Mouse (Mus musculus) inflammation-experienced regulatory T-cells, adult 16 weeks (primary cell): Measurements from ENCODE around the gene Olfr1537. TPM values are rescaled to one million over a fixed set of nuclear protein-coding genes. Genes with fewer than 3 reads are reported as not detected.

Experiments used
- polyA plus RNA-seq: library from polyadenylated mRNA; unstranded; fragments of 100-300 nt; shearing (Covaris generic); gene quantifications from one replicate; pipeline ENCODE4 v1.2.1, GENCODE M21; 2017

The Olfr1537 gene
- not detected for polyA plus RNA-seq

GRCm38 (mm10) chr9:39249894-39250293 is at the start of gene Olfr1537:
Gene Olfr1537, minus strand, starts transcription at chr9:39249994.

DNA sequence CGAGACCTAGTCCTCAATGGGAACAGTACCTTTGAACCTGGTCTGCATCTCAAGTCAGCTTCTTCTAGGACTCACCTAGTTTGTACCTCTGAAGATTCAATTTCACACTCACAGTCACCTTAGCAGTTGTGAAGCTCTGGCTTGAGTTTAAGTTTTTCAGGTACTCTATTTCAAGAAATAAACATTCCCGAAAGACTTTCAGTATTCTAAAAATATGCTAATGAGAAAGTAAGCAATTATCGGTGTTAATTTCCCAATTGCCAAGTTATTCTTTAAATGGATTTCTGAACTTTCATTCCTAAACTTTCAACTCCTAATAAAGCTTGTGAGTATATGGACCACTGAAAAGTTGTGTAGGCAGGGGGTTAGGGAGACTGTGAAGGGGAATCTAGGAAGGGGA is 26.9 kb upstream of the Olfr1537 start, which contains the start of gene Olfr945:
Olfr945 (minus strand) TSS at position 101 of the 400 bp plus-strand sequence.

DNA sequence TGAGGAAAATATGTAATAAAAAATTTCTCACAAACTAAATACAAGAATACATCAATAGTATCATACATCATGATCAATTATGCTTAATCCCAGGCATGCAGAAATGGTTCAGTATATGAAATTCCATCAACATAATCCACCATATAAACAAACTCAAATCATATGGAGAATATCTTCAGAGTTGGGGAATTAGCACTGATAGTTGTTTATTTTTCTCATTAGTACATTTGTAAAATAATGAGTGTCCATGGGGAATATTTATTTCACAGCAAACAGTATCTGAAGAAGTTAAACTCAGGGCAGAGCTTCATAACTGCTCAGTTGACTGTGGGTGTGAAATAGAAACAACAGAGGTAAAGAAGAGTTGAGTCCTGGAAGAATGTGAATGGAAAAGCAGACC is 48.2 kb downstream of the Olfr1537 start, which contains the start of gene Olfr944:
Olfr944 (plus strand) TSS at position 301 of the 400 bp plus-strand sequence.

Other genes with a start within 250 kb of the Olfr1537 start
- gene Olfr146, start 226.6 kb downstream of the Olfr1537 start, polyA plus RNA-seq, result not detected
- gene Olfr937, start 185.0 kb downstream of the Olfr1537 start, polyA plus RNA-seq, result not detected
- not detected for gene Olfr938, start 171.1 kb downstream of the Olfr1537 start, polyA plus RNA-seq
- not detected for gene Olfr27, start 121.9 kb downstream of the Olfr1537 start, polyA plus RNA-seq
- 0.04 TPM for gene Olfr943, start 83.7 kb downstream of the Olfr1537 start, polyA plus RNA-seq
- not detected for gene Olfr944, start 48.1 kb downstream of the Olfr1537 start, polyA plus RNA-seq
- not detected for gene Olfr945, start 26.8 kb upstream of the Olfr1537 start, polyA plus RNA-seq
- not detected for gene Olfr948, start 76.1 kb upstream of the Olfr1537 start, polyA plus RNA-seq
- gene Olfr951, start 137.4 kb upstream of the Olfr1537 start, polyA plus RNA-seq, result not detected
- gene Olfr952, start 177.2 kb upstream of the Olfr1537 start, polyA plus RNA-seq, result not detected
- gene Olfr954, start 206.7 kb upstream of the Olfr1537 start, polyA plus RNA-seq, result not detected
- gene Olfr955, start 221.9 kb upstream of the Olfr1537 start, polyA plus RNA-seq, result not detected
- gene Olfr44, start 244.0 kb upstream of the Olfr1537 start, polyA plus RNA-seq, result not detected